Mouse (Mus musculus) thymus, adult 2 months (tissue): ENCODE measurements around the gene Fdxacb1.

ENCODE experiments used
- CTCF ChIP-seq: fragments of 200-500 bp; IDR thresholded peaks from 2 replicates; pipeline ENCODE4 v1.5.1; 2012; ENCODE audit warnings: mild to moderate bottlenecking, control low read depth, low read length, moderate library complexity, borderline replicate concordance; ENCODE audit not compliant: control insufficient read depth, poor library complexity, insufficient read depth; ENCODE audit errors: extremely low read depth
- POLR2A ChIP-seq: fragments of 200-500 bp; IDR thresholded peaks from 2 replicates; pipeline ENCODE4 v1.6.1; 2012; ENCODE audit warnings: mild to moderate bottlenecking, low read length, control low read depth, moderate library complexity; ENCODE audit not compliant: control insufficient read depth, poor library complexity, insufficient read depth; ENCODE audit errors: extremely low read depth

- TF ChIP-seq CTCF (no peak), POLR2A (no peak)
Measured at GRCm38 (mm10) chr9:50724147-50724546, 43.9 kb upstream of the Fdxacb1 start.
